Mouse (Mus musculus) forebrain, embryonic 16.5 days (tissue): Measurements from ENCODE around the gene Glo1. TPM values are rescaled to one million over a fixed set of nuclear protein-coding genes. Genes with fewer than 3 reads are reported as not detected.

Source experiments
- ATAC-seq: fragments of 200-750 bp; cut with Nextera tagmentation; 2 replicates; pipeline ENCODE4 v1.8.0; 2017; ENCODE audit warnings: mild to moderate bottlenecking, moderate library complexity
- H3K27ac ChIP-seq: fragments of 300-500 bp; sonication (generic); 2 replicates; pipeline ENCODE4 v1.5.1; 2014; ENCODE audit warnings: low read length, control low read depth
- H3K27me3 ChIP-seq: fragments of 300-500 bp; sonication (generic); replicated peaks from 2 replicates; pipeline ENCODE4 v1.6.1; 2014; ENCODE audit warnings: low read length; ENCODE audit not compliant: control insufficient read depth, insufficient read depth
- H3K36me3 ChIP-seq: fragments of 300-500 bp; sonication (generic); 2 replicates; pipeline ENCODE4 v1.6.1; 2014; ENCODE audit not compliant: control insufficient read depth, insufficient read depth
- H3K4me1 ChIP-seq: fragments of 300-500 bp; sonication (generic); replicated peaks from 2 replicates; pipeline ENCODE4 v1.6.1; 2014; ENCODE audit warnings: low read length; ENCODE audit not compliant: control insufficient read depth, insufficient read depth
- H3K4me2 ChIP-seq: fragments of 300-500 bp; sonication (generic); 2 replicates; pipeline ENCODE4 v1.6.1; 2014; ENCODE audit warnings: mild to moderate bottlenecking, low read length, control low read depth
- H3K4me3 ChIP-seq: fragments of 300-500 bp; sonication (generic); replicated peaks from 2 replicates; pipeline ENCODE4 v1.5.1; 2014; ENCODE audit warnings: mild to moderate bottlenecking, low read length, control low read depth
- H3K9ac ChIP-seq: fragments of 300-500 bp; sonication (generic); replicated peaks from 2 replicates; pipeline ENCODE4 v1.6.1; 2014; ENCODE audit warnings: low read depth, low read length, control low read depth
- H3K9me3 ChIP-seq: fragments of 300-500 bp; sonication (generic); 2 replicates; pipeline ENCODE4 v1.6.1; 2016; ENCODE audit warnings: low read length; ENCODE audit not compliant: control insufficient read depth
- WGBS: fragments of 180-500 bp; shearing (Covaris S2); extraction: QIAGEN DNeasy Blood & Tissue Kit; methylation state at CpG from one replicate; pipeline ENCODE4 v1.1.7; 2014; 5-methylcytosine and 5-hydroxymethylcytosine counted together
- polyA plus RNA-seq: library from polyadenylated mRNA; unstranded; fragments of >200 nt; fragmentation: Nextera tagmentation; extraction: Ambion mirVana; gene quantifications from 2 replicates; pipeline ENCODE4 v1.2.1, GENCODE M21; 2015

Glo1 gene
- polyA plus RNA-seq, 1 experiment from 2014 or later, result 156 TPM

- Histone ChIP-seq H3K4me1 (peaks cover 6% of the 10 kb centered on the region), H3K27me3 (no peaks in the 10 kb centered on the region), H3K9me3 (no peaks in the 10 kb centered on the region), H3K4me2 (no peak overlapping the region), H3K36me3 (no peaks in the 10 kb centered on the region), H3K9ac (no peak overlapping the region), H3K4me3 (no peak overlapping the region), H3K27ac (no peak overlapping the region)
- WGBS, result 72% methylated on average over 5 of the region's 5 CpGs
- no peak for ATAC-seq
These were observed 90.0 kb downstream of the Glo1 start for GRCm38 (mm10) chr17:30536651-30537050.

Other genes starting within 250 kb of the Glo1 start
- 141 and 147 TPM in 2 replicates for gene Btbd9, start 50.4 kb downstream of the Glo1 start, polyA plus RNA-seq
- 1.6 and 2.0 TPM in 2 replicates for gene Dnah8, start 2.5 kb downstream of the Glo1 start, polyA plus RNA-seq